Mouse (Mus musculus): ENCODE results near the gene Il15. TPM values are rescaled to one million over a fixed set of nuclear protein-coding genes. Genes with fewer than 3 reads are reported as not detected.

Gene Il15
- total and polyA plus RNA-seq, 3 experiments: not detected

- Histone ChIP-seq H3K4me1 (ENCODE audit: control insufficient read depth in 1 of 2, insufficient read depth in 2 of 2, low read length in 2 of 2) (no peaks in the 10 kb centered on the region), H3K27me3 (ENCODE audit: control insufficient read depth in 1 of 2, insufficient read depth in 2 of 2, low read length in 2 of 2) (no peaks in the 10 kb centered on the region; a peak in 1 of 4 replicates), H3K27ac (ENCODE audit: control insufficient read depth, low read depth, low read length) (no peak overlapping the region), H3K9ac (ENCODE audit: control insufficient read depth, low read depth, low read length, poor library complexity, severe bottlenecking) (no peak overlapping the region), H3K4me3 (ENCODE audit: control insufficient read depth in 1 of 2, insufficient read depth in 1 of 2, low read depth in 2 of 2, low read length in 2 of 2) (no peak overlapping the region), H3K9me3 (replicated peaks; ENCODE audit: insufficient read depth, low read length) (no peaks in the 10 kb centered on the region), H3K36me3 (ENCODE audit: control insufficient read depth in 1 of 2, insufficient read depth in 2 of 2, low read length in 2 of 2) (no peaks in the 10 kb centered on the region), H3K79me2 (ENCODE audit: control insufficient read depth, insufficient read depth, low read length, poor library complexity) (no peaks in the 10 kb centered on the region)
- TF ChIP-seq POLR2AphosphoS2 (IDR thresholded peaks at IDR 0.05; ENCODE audit: low read length) (no peak), GABPA (IDR thresholded peaks at IDR 0.05; ENCODE audit: low read depth, low read length) (no peak), MYB (IDR thresholded peaks at IDR 0.05; ENCODE audit: low read depth, low read length) (no peak), HCFC1 (IDR thresholded peaks at IDR 0.05; ENCODE audit: low read depth, low read length) (no peak)
- DNase-seq (ENCODE audit: low read depth, low spot score): no peak
These were observed 7.1 kb upstream of the Il15 start for GRCm38 (mm10) chr8:82410135-82410534.

GRCm38 (mm10) chr8:82407060-82407459, 4.0 kb upstream of the Il15 start:
- TF ChIP-seq MXI1 (IDR thresholded peaks at IDR 0.05; ENCODE audit: low read depth, low read length) (no peak), CHD1 (IDR thresholded peaks at IDR 0.05; ENCODE audit: low read depth, low read length) (no peak), USF1 (IDR thresholded peaks at IDR 0.05; ENCODE audit: low read depth, low read length) (no peak), ZC3H11A (IDR thresholded peaks at IDR 0.05; ENCODE audit: low read depth, low read length) (no peak), MEF2A (IDR thresholded peaks at IDR 0.05; ENCODE audit: extremely low read depth, insufficient replicate concordance, low read depth, low read length, poor library complexity, severe bottlenecking) (no peak), MAZ (IDR thresholded peaks at IDR 0.05; ENCODE audit: low read depth, low read length) (no peak), TAL1 (IDR thresholded peaks at IDR 0.05; ENCODE audit: low read length) (no peak), GABPA (IDR thresholded peaks at IDR 0.05; ENCODE audit: low read depth, low read length) (no peak), CHD2 (IDR thresholded peaks at IDR 0.05; ENCODE audit: low read length) (no peak), HCFC1 (IDR thresholded peaks at IDR 0.05; ENCODE audit: low read depth, low read length) (no peak), EP300 (IDR thresholded peaks at IDR 0.05; ENCODE audit: low read depth in 1 of 2, low read length in 2 of 2) (no peak), ELF1 (IDR thresholded peaks at IDR 0.05; ENCODE audit: low read depth, low read length) (no peak), MYC (IDR thresholded peaks at IDR 0.05; ENCODE audit: low read depth, low read length) (no peak)

GRCm38 (mm10) chr8:82404068-82404467, 1.0 kb upstream of the Il15 start:
- DNase-seq (ENCODE audit: low read depth, low spot score): no peak
- Histone ChIP-seq H3K9ac (ENCODE audit: control insufficient read depth, low read depth, low read length, poor library complexity, severe bottlenecking) (no peak overlapping the region), H3K4me1 (ENCODE audit: control insufficient read depth in 1 of 2, insufficient read depth in 2 of 2, low read length in 2 of 2) (peaks cover 2% of the 10 kb centered on the region in 2 experiments; a peak in 2 of 4 replicates), H3K9me3 (replicated peaks; ENCODE audit: insufficient read depth, low read length) (no peaks in the 10 kb centered on the region), H3K27ac (ENCODE audit: control insufficient read depth, low read depth, low read length) (no peak overlapping the region), H3K27me3 (ENCODE audit: control insufficient read depth in 1 of 2, insufficient read depth in 2 of 2, low read length in 2 of 2) (no peaks in the 10 kb centered on the region), H3K4me3 (ENCODE audit: control insufficient read depth in 1 of 2, insufficient read depth in 1 of 2, low read depth in 2 of 2, low read length in 2 of 2) (no peak overlapping the region), H3K79me2 (ENCODE audit: control insufficient read depth, insufficient read depth, low read length, poor library complexity) (no peaks in the 10 kb centered on the region), H3K36me3 (ENCODE audit: control insufficient read depth in 1 of 2, insufficient read depth in 2 of 2, low read length in 2 of 2) (peaks cover 0 to 4% of the 10 kb centered on the region in 2 experiments; a peak in 2 of 4 replicates)
- TF ChIP-seq JUND (IDR thresholded peaks at IDR 0.05; ENCODE audit: low read depth, low read length) (no peak), GABPA (IDR thresholded peaks at IDR 0.05; ENCODE audit: low read depth, low read length) (no peak), POLR2AphosphoS5 (IDR thresholded peaks at IDR 0.05; ENCODE audit: borderline replicate concordance, low read depth, low read length) (no peak), MAFK (IDR thresholded peaks at IDR 0.05; ENCODE audit: borderline replicate concordance, low read depth, low read length) (no peak), ZMIZ1 (IDR thresholded peaks at IDR 0.05; ENCODE audit: low read depth, low read length) (no peak), SMC3 (IDR thresholded peaks at IDR 0.05; ENCODE audit: low read depth, low read length) (no peak), POLR2A (IDR thresholded peaks at IDR 0.05; ENCODE audit: control insufficient read depth in 1 of 2, insufficient read depth in 1 of 2, low read depth in 1 of 2, low read length in 2 of 2, poor library complexity in 1 of 2) (no peak), MYB (IDR thresholded peaks at IDR 0.05; ENCODE audit: low read depth, low read length) (no peak)

More at GRCm38 (mm10) chr8:82407060-82407459, 4.0 kb upstream of the Il15 start:
- H3K4me3 ChIP-seq (ENCODE audit: control insufficient read depth in 1 of 2, insufficient read depth in 1 of 2, low read depth in 2 of 2, low read length in 2 of 2): no peak overlapping the region
- no peak overlapping the region for H3K27ac ChIP-seq (ENCODE audit: control insufficient read depth, low read depth, low read length)
- H3K9me3 ChIP-seq (replicated peaks; ENCODE audit: insufficient read depth, low read length): no peaks in the 10 kb centered on the region
- H3K27me3 ChIP-seq (ENCODE audit: control insufficient read depth in 1 of 2, insufficient read depth in 2 of 2, low read length in 2 of 2): no peaks in the 10 kb centered on the region; a peak in 1 of 4 replicates
- H3K79me2 ChIP-seq (ENCODE audit: control insufficient read depth, insufficient read depth, low read length, poor library complexity): no peaks in the 10 kb centered on the region
- H3K4me1 ChIP-seq (ENCODE audit: control insufficient read depth in 1 of 2, insufficient read depth in 2 of 2, low read length in 2 of 2): no peaks in the 10 kb centered on the region
- H3K9ac ChIP-seq (ENCODE audit: control insufficient read depth, low read depth, low read length, poor library complexity, severe bottlenecking): no peak overlapping the region
- no peaks in the 10 kb centered on the region for H3K36me3 ChIP-seq (ENCODE audit: control insufficient read depth in 1 of 2, insufficient read depth in 2 of 2, low read length in 2 of 2)
- DNase-seq (ENCODE audit: low read depth, low spot score): no peak
